Mouse (Mus musculus) intestine, embryonic 14.5 days (tissue): ENCODE results near the gene Pon2. TPM values are rescaled to one million over a fixed set of nuclear protein-coding genes. Genes with fewer than 3 reads are reported as not detected.

Experiments
- ATAC-seq: fragments of 200-750 bp; cut with Nextera tagmentation; replicated peaks from 2 replicates; pipeline ENCODE4 v1.8.0; 2017; ENCODE audit warnings: low read depth, moderate number of reproducible peaks, moderate TSS enrichment, moderate library complexity; ENCODE audit not compliant: low FRiP score, low TSS enrichment
- DNase-seq: peaks from one replicate; pipeline ENCODE4 v3.0.0-alpha.2; 2018; ENCODE audit warnings: low spot score
- H3K27ac ChIP-seq: fragments of 300-500 bp; sonication (generic); 2 replicates; pipeline ENCODE4 v1.5.1; 2014; ENCODE audit warnings: low read depth, mild to moderate bottlenecking, control low read depth
- H3K27me3 ChIP-seq: fragments of 300-500 bp; sonication (generic); replicated peaks from 2 replicates; pipeline ENCODE4 v1.6.1; 2014; ENCODE audit warnings: low read length, control low read depth; ENCODE audit not compliant: control insufficient read depth, insufficient read depth
- H3K36me3 ChIP-seq: fragments of 300-500 bp; sonication (generic); 2 replicates; pipeline ENCODE4 v1.6.1; 2014; ENCODE audit warnings: low read length, control low read depth; ENCODE audit not compliant: control insufficient read depth, insufficient read depth
- H3K4me1 ChIP-seq: fragments of 300-500 bp; sonication (generic); replicated peaks from 2 replicates; pipeline ENCODE4 v1.6.1; 2014; ENCODE audit warnings: low read length, control low read depth, mixed read lengths; ENCODE audit not compliant: control insufficient read depth, insufficient read depth
- H3K4me2 ChIP-seq: fragments of 300-500 bp; sonication (generic); 2 replicates; pipeline ENCODE4 v1.6.1; 2014; ENCODE audit warnings: low read length
- H3K4me3 ChIP-seq: fragments of 300-500 bp; sonication (generic); 2 replicates; pipeline ENCODE4 v1.5.1; 2014; ENCODE audit warnings: low read depth, low read length, control low read depth, mixed read lengths
- H3K9ac ChIP-seq: fragments of 300-500 bp; sonication (generic); 2 replicates; pipeline ENCODE4 v1.6.1; 2014; ENCODE audit warnings: mild to moderate bottlenecking, low read length
- H3K9me3 ChIP-seq: fragments of 300-500 bp; sonication (generic); 2 replicates; pipeline ENCODE4 v1.6.1; 2016; ENCODE audit warnings: low read length, control low read depth; ENCODE audit not compliant: control insufficient read depth
- WGBS: fragments of 180-500 bp; shearing (Covaris S2); extraction: QIAGEN DNeasy Blood & Tissue Kit; methylation state at CpG from one replicate; pipeline ENCODE4 v1.1.7; 2014; 5-methylcytosine and 5-hydroxymethylcytosine counted together
- polyA plus RNA-seq: library from polyadenylated mRNA; unstranded; fragments of >200 nt; fragmentation: Nextera tagmentation; extraction: Ambion mirVana; gene quantifications from 2 replicates; pipeline ENCODE4 v1.2.1, GENCODE M21; 2014

Gene Pon2
- polyA plus RNA-seq, 1 experiment from 2014 or later: 35.9 TPM

GRCm38 (mm10) chr6:5280576-5281305 lies 17.5 kb downstream of the Pon2 start:
- 46% methylated on average over 6 of the region's 6 CpGs for WGBS
- ATAC-seq (no peak), DNase-seq (no peak)
- no peaks in the 10 kb centered on the region for H3K4me1 ChIP-seq
- H3K4me3 ChIP-seq: no peak overlapping the region
- no peaks in the 10 kb centered on the region for H3K27me3 ChIP-seq
- H3K27ac ChIP-seq: no peak overlapping the region
- no peak overlapping the region for H3K9ac ChIP-seq
- H3K4me2 ChIP-seq: no peak overlapping the region
- peaks cover 13% of the 10 kb centered on the region; the same call in 1 of the 2 replicates for H3K36me3 ChIP-seq
- H3K9me3 ChIP-seq: no peaks in the 10 kb centered on the region

DNA sequence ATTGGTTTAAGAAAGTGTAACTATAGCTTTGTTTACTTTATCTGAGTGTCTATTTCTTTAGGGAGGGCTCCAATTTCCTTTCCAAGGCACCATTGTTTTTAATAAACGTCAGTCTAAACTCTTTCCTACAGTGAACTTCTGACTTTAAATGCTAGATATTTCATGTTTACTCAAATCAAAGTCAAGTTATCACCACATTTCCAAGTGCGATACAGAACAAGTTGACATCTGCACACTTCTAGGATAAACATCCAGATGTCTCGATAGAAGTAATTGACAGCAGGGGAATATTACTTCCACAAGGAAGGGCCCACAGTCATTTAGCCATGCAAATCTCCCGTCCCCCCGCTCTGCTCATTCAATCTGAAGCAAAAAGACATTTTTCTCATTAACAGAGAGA lies 20.3 kb downstream of the Pon2 start:
- Histone ChIP-seq H3K4me2 (no peak overlapping the region), H3K9me3 (no peaks in the 10 kb centered on the region), H3K27me3 (no peaks in the 10 kb centered on the region), H3K27ac (no peak overlapping the region), H3K4me1 (no peaks in the 10 kb centered on the region), H3K9ac (no peak overlapping the region), H3K4me3 (no peak overlapping the region), H3K36me3 (peaks cover 19% of the 10 kb centered on the region; the same call in 1 of the 2 replicates)
- 47% methylated on average over 5 of the region's 5 CpGs for WGBS
- DNase-seq (no peak), ATAC-seq (no peak)

DNA sequence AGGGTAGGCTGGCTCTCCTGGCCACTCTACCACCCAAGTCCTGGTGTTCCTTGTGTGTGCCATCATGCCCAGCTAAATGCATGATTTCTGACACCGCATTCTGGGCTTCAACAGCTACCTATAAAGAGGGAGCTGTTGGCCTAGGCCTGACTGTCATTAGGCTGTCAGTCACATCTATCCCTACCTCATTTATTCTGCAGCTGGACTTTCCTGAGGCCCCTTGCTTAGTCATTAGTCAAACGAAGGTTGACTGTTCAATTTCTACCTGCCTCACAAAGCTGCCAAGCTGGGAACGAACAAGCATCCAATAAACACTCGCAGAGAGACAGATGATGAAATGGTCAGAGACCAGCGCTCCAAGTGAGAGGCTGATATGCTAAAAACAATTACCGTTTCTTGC lies 28.6 kb downstream of the Pon2 start:
- 86% methylated on average over 6 of the region's 6 CpGs for WGBS
- H3K9ac ChIP-seq: no peak overlapping the region
- H3K27me3 ChIP-seq: no peaks in the 10 kb centered on the region
- no peaks in the 10 kb centered on the region for H3K4me1 ChIP-seq
- H3K4me3 ChIP-seq: no peak overlapping the region
- DNase-seq (no peak), ATAC-seq (no peak)
- H3K27ac ChIP-seq: no peak overlapping the region
- H3K4me2 ChIP-seq: no peak overlapping the region
- no peaks in the 10 kb centered on the region for H3K9me3 ChIP-seq
- H3K36me3 ChIP-seq: peaks cover 16% of the 10 kb centered on the region

DNA sequence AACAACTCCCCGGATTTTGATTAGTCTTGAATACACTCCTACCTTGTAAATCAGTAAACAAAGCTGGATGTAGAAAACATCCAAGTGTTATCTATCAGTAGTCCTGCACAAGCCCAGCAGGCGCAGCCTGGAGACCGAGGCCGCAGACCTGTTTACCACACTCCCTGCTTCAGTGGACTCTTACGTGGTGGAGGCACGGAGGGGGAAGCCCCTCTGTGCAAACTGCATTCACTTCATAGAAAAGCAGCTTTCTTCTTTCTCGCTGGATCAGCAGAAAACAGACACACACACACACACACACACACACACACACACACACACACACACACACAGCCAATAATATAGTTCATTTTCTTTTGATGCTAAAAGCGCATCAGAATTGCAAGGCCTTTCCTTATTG lies 33.5 kb downstream of the Pon2 start:
- WGBS: 76% methylated on average over 8 of the region's 8 CpGs
- H3K9me3 ChIP-seq: no peaks in the 10 kb centered on the region
- H3K4me1 ChIP-seq: no peaks in the 10 kb centered on the region
- H3K36me3 ChIP-seq: peaks cover 10% of the 10 kb centered on the region; the same call in 1 of the 2 replicates
- no peaks in the 10 kb centered on the region for H3K27me3 ChIP-seq
- no peak for ATAC-seq
- H3K27ac ChIP-seq: no peak overlapping the region
- no peak overlapping the region for H3K9ac ChIP-seq
- no peak overlapping the region for H3K4me2 ChIP-seq
- no peak for DNase-seq
- H3K4me3 ChIP-seq: no peak overlapping the region

DNA sequence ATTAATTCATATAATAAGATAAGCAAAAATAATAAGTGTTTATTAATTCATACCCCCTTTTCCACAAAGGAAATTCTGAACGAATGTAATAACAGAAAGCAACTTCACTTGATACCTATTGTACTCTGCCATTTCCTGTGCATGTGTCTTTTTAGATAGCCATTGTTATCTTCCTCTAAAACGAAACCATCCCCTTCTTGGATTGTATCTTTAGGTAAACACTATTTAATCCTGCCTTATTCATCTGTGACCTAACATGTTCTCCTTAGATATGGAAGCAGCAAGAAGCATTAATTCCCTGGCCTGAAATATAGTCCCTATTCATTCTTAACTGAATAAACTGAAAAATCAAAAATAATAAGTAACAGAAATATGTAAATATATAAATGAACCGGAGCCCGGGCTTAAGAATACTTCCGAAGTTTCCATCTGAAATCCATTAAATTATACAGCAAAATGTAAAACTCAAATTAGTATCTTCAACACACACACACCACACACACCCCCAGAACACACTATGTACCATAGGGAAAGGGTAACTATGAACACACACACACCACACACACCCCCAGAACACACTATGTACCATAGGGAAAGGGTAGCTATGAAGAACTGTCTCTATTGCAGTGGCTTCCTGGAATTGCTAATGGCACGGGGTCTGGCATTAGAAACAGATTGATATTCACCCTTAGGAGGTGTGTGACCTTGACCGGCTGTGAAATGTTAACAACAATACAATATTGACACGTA lies 34.8 kb downstream of the Pon2 start:
- H3K4me3 ChIP-seq: no peak overlapping the region
- no peak overlapping the region for H3K9ac ChIP-seq
- H3K27me3 ChIP-seq: no peaks in the 10 kb centered on the region
- H3K4me2 ChIP-seq: no peak overlapping the region
- H3K9me3 ChIP-seq: no peaks in the 10 kb centered on the region
- no peaks in the 10 kb centered on the region for H3K4me1 ChIP-seq
- ATAC-seq (no peak), DNase-seq (no peak)
- WGBS: 79% methylated on average over 8 of the region's 8 CpGs
- no peak overlapping the region for H3K27ac ChIP-seq
- H3K36me3 ChIP-seq: peaks cover 9% of the 10 kb centered on the region; the same call in 1 of the 2 replicates

DNA sequence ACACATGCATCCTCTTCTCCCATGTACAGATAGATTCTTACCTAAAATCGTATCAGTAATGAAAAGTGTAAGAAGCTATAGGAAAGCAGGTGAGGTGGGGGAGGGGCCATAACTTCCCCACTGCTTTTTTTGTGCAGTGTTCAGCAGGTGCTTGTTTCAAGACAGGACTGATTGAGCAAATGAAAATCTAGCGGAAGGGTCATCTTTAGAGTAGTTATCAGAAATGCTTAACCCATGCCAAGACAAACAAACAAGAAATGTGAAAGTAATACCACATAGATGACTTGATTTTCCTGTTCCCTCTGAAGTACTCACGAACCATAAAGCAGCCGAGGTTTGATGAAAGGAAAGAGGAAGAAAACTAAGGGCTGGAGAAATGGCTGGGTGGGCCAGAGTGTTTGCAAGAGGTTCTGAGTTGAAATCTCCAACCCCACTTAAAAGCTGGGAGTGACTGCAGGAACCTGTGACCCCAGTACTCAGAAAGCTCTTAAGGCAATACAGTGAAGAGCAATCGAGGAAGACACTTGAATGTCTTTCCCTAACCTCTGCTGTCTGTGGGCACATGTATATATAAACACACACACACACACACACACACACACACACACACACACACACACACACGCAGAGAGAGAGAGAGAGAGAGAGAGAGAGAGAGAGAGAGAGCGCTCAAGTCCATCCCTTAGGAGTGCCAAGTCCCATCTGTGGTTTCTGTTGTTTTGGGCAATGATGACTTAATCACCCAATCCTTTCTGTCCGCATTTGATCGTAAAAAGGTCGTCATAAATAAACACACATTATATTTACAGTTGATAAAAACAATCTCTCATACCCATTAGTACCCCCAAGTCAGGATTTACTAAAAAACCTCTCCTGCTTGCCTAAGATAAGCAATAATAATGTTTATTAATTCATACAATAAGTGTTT lies 35.7 kb downstream of the Pon2 start:
- no peak for DNase-seq
- no peak overlapping the region for H3K4me2 ChIP-seq
- H3K27me3 ChIP-seq: no peaks in the 10 kb centered on the region
- ATAC-seq: no peak
- H3K36me3 ChIP-seq: peaks cover 7% of the 10 kb centered on the region; the same call in 1 of the 2 replicates
- H3K27ac ChIP-seq: no peak overlapping the region
- no peak overlapping the region for H3K9ac ChIP-seq
- WGBS: 77% methylated on average over 9 of the region's 10 CpGs
- H3K9me3 ChIP-seq: no peaks in the 10 kb centered on the region
- H3K4me1 ChIP-seq: no peaks in the 10 kb centered on the region
- no peak overlapping the region for H3K4me3 ChIP-seq

DNA sequence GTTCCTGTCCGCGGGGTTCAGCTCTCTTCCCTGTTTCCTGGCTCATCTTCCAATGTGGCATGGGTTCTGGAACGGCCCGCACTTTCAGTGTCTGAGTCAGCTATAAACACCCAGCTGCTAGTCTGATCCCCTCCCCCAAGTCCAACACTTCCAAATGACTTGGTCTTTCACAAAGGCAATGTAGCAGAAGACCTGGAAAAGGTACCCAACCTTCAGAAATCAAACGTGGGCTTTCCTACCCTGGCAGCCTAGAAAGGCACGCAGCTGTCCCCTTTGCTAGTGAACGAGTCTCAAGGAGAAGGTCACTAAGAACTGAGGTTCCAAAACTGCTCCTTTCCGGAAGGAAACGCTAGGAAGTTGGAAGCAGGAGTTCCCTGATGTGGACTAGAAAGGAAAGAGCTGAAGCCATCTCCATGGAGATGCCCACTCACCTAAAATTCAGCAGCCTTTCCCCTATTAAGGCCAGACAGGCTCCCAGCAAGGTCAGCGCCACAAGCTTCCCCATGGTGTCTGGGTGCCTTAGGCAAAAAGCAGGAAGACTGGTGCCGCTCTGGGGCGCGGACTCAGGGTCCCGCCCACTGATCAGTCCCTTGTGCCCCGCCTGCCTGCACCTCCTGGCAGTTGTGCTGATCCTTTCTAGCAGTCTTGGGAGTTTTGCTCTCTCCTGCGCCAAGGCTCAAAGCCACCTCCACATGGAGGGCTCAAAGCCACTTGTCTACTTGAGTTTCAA lies 42.4 kb downstream of the Pon2 start, which contains the start of gene Pon3:
Pon3 (minus strand) TSS at position 565 of the 730 bp plus-strand sequence.
- Histone ChIP-seq H3K4me1 (peaks cover 3% of the 10 kb centered on the region; the same call in 1 of the 2 replicates), H3K9ac (peak within 1 kb of the TSS; percentile 48), H3K4me3 (peak within 1 kb of the TSS; percentile 45), H3K4me2 (peak within 1 kb of the TSS; percentile 73), H3K9me3 (no peaks in the 10 kb centered on the region), H3K27me3 (no peaks in the 10 kb centered on the region), H3K27ac (peak within 1 kb of the TSS; percentile 27; the same call in 1 of the 2 replicates), H3K36me3 (no peaks in the 10 kb centered on the region)
- DNase-seq: peak; percentile 73
- ATAC-seq: peak; percentile 90
- WGBS: 5% methylated on average over 16 of the region's 16 CpGs
